ENCODE assay signal across 12 mouse cellular contexts in genomic region chr9:36504211-36504610, GRCm38 (mm10).
"Had no signal": no experiment of that assay in that cellular context is flagged by ENCODE, and none has a peak within 500 bp of the region (broad histone marks: within the 10 kb centered on the region; RNA-seq: fewer than 3 reads in every experiment).

No protein-coding gene starts in this region.

- DNase-seq: retina, postnatal 1 day; right cerebral cortex, adult 18-20 months; right cerebral cortex, postnatal 14 days; right cerebral cortex, postnatal 25 days; right cerebral cortex, postnatal 4 days; spleen, adult 18-20 months; thymus, adult 18-20 months; thymus, adult 2 months; thymus, postnatal 14 days; thymus, postnatal 25 days; thymus, postnatal 36 days; thymus, postnatal 4 days had no signal
